Mouse (Mus musculus): ENCODE measurements around the gene Usp48.

GRCm38 (mm10) chr4:137704561-137704960 lies 111.0 kb downstream of the Usp48 start:
- TF ChIP-seq CTCF (IDR thresholded peaks at IDR 0.05; ENCODE audit: low read depth, low read length), result no peak
- TF ChIP-seq TAL1 (conservative IDR thresholded peaks at IDR 0.05; ENCODE audit: low read depth, low read length), result no peak
- no peak for TF ChIP-seq GATA1 (IDR thresholded peaks at IDR 0.05; ENCODE audit: borderline replicate concordance, low read length)
- TF ChIP-seq GATA2 (IDR thresholded peaks at IDR 0.05; ENCODE audit: borderline replicate concordance, low read depth, low read length), result no peak

Measured in G1E (cell line).